Mouse (Mus musculus): ENCODE data around the gene 2300002M23Rik. TPM values are rescaled to one million over a fixed set of nuclear protein-coding genes. Genes with fewer than 3 reads are reported as not detected.
A peak's percentile ranks its signal among the peaks of the same experiment; 100 is the strongest.

2300002M23Rik gene
- polyA plus RNA-seq, 1 experiment: not detected

DNA sequence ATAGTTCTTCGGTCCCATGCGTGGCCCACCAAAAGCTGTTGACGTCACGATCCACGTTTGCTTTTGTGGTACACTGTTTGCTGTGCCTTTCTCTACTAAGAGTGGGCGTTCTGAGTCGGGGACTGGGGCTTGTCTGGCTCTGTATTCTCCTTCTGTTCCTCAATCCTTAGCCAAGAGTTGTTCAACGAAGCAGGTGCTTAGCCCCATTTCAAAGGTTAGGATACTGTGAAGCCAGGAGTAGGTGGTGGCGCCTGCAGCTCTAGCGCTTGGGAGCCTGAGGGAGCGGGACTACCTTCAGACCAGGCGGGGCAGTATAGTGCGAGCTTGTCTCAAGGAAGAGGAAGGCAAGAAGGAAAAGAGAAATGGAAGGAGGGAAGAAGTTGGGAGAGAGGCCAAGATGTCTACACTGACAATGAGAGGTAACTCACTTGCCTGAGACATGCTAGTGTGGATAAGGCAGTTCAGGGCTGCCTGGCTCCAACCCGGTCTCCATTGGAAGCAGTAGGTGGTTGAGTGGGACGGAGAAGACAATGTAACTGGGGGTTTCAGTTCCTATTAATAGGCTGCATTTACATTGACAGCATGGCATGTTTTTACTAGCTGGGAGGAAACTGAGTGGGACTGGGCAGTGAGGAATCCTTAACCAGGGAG lies 24.4 kb upstream of the 2300002M23Rik start:
- Histone ChIP-seq H3K27me3 (replicated peaks) (peaks cover 49% of the 10 kb centered on the region), H3K9me3 (peaks cover 5% of the 10 kb centered on the region), H3K36me3 (replicated peaks; ENCODE audit: low read length) (no peaks in the 10 kb centered on the region), H3K4me1 (peaks cover 15% of the 10 kb centered on the region), H3K4me3 (replicated peaks) (no peak overlapping the region)
- TF ChIP-seq FLI1 (IDR thresholded peaks at IDR 0.05; ENCODE audit: low read length) (no peak), GATA1 (IDR thresholded peaks at IDR 0.05; ENCODE audit: borderline replicate concordance, low read length) (no peak)

DNA sequence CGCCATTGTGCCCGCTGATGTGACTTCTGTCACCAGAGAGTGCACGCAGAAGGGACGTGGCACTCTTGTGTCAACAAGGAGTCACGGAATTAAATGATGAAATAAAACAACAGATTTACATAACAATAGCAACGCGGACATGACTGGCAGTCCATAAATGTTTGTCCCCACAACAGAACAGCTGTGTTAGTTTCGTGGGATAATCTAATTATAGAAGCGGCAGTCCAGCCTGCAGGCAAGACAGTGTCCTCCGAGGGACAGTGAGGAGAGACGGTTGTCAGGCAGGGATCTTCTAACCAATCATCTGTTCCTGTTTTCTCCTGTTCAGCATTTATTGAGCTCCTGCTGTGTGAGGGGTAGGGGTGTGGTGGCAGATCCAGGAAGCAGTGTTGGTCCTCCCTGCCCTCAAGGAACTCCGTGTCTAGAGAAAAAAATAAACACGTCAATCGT lies 23.8 kb upstream of the 2300002M23Rik start:
- Histone ChIP-seq H3K36me3 (replicated peaks; ENCODE audit: low read length) (no peaks in the 10 kb centered on the region), H3K4me3 (replicated peaks) (no peak overlapping the region), H3K9me3 (peaks cover 1% of the 10 kb centered on the region), H3K27me3 (replicated peaks) (peaks cover 50% of the 10 kb centered on the region), H3K4me1 (peaks cover 15% of the 10 kb centered on the region)
- TF ChIP-seq GATA1 (IDR thresholded peaks at IDR 0.05; ENCODE audit: borderline replicate concordance, low read length): no peak

- no peak for TF ChIP-seq FLI1 (IDR thresholded peaks at IDR 0.05; ENCODE audit: low read length)
- TF ChIP-seq GATA1 (IDR thresholded peaks at IDR 0.05; ENCODE audit: borderline replicate concordance, low read length): no peak
- Histone ChIP-seq H3K36me3 (replicated peaks; ENCODE audit: low read length) (no peaks in the 10 kb centered on the region), H3K4me3 (replicated peaks) (peak overlapping the region; percentile 26), H3K27me3 (replicated peaks) (peaks cover 54% of the 10 kb centered on the region), H3K9me3 (no peaks in the 10 kb centered on the region), H3K4me1 (peaks cover 15% of the 10 kb centered on the region)
These were observed 23.2 kb upstream of the 2300002M23Rik start for GRCm38 (mm10) chr17:35544001-35544400.

- Histone ChIP-seq H3K9me3 (no peaks in the 10 kb centered on the region), H3K36me3 (replicated peaks; ENCODE audit: low read length) (no peaks in the 10 kb centered on the region), H3K4me1 (peaks cover 20% of the 10 kb centered on the region), H3K27me3 (replicated peaks) (peaks cover 53% of the 10 kb centered on the region), H3K4me3 (replicated peaks) (no peak overlapping the region)
- TF ChIP-seq GATA1 (IDR thresholded peaks at IDR 0.05; ENCODE audit: borderline replicate concordance, low read length) (no peak), FLI1 (IDR thresholded peaks at IDR 0.05; ENCODE audit: low read length) (no peak)
These were observed 22.6 kb upstream of the 2300002M23Rik start for GRCm38 (mm10) chr17:35544680-35545079.

GRCm38 (mm10) chr17:35547465-35547864 lies 19.8 kb upstream of the 2300002M23Rik start:
- TF ChIP-seq GATA1 (IDR thresholded peaks at IDR 0.05; ENCODE audit: borderline replicate concordance, low read length): no peak
- no peak for TF ChIP-seq FLI1 (IDR thresholded peaks at IDR 0.05; ENCODE audit: low read length)
- Histone ChIP-seq H3K9me3 (no peaks in the 10 kb centered on the region), H3K4me1 (peaks cover 21% of the 10 kb centered on the region), H3K36me3 (replicated peaks; ENCODE audit: low read length) (no peaks in the 10 kb centered on the region), H3K27me3 (replicated peaks) (peaks cover 68% of the 10 kb centered on the region), H3K4me3 (replicated peaks) (no peak overlapping the region)

DNA sequence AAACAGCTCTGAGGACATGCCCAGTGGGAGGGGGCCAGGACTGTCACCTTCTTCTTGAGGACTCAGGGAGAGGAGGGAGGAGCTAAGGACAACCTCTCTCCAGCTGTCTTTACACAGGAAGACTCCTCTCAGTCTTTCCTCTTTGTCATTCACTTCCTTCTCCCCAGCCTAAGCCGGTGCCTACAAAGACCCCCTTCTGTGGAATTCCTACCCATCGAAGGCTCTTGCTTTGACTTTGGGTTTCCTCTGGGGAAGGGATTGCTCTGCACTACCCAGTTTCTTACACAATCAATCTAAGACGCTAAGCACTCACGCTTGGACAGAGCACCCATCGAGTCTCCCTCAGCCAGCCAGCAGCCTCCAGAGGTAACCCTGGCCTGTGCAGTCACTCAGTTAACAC lies 18.6 kb upstream of the 2300002M23Rik start:
- Histone ChIP-seq H3K27me3 (replicated peaks) (peaks cover 67% of the 10 kb centered on the region), H3K9me3 (no peaks in the 10 kb centered on the region), H3K4me3 (replicated peaks) (no peak overlapping the region), H3K4me1 (peaks cover 13% of the 10 kb centered on the region), H3K36me3 (replicated peaks; ENCODE audit: low read length) (no peaks in the 10 kb centered on the region)
- TF ChIP-seq FLI1 (IDR thresholded peaks at IDR 0.05; ENCODE audit: low read length) (no peak), GATA1 (IDR thresholded peaks at IDR 0.05; ENCODE audit: borderline replicate concordance, low read length) (no peak)

GRCm38 (mm10) chr17:35549437-35550142 lies 17.7 kb upstream of the 2300002M23Rik start:
- peaks cover 7% of the 10 kb centered on the region for H3K4me1 ChIP-seq
- no peaks in the 10 kb centered on the region for H3K36me3 ChIP-seq (replicated peaks; ENCODE audit: low read length)
- H3K9me3 ChIP-seq: peaks cover 7% of the 10 kb centered on the region
- TF ChIP-seq GATA1 (IDR thresholded peaks at IDR 0.05; ENCODE audit: borderline replicate concordance, low read length) (no peak), FLI1 (IDR thresholded peaks at IDR 0.05; ENCODE audit: low read length) (no peak)
- H3K27me3 ChIP-seq (replicated peaks): peaks cover 71% of the 10 kb centered on the region
- peak overlapping the region; percentile 59 for H3K4me3 ChIP-seq (replicated peaks)

GRCm38 (mm10) chr17:35550143-35550494 lies 17.1 kb upstream of the 2300002M23Rik start:
- H3K4me3 ChIP-seq (replicated peaks): no peak overlapping the region
- no peak for TF ChIP-seq GATA1 (IDR thresholded peaks at IDR 0.05; ENCODE audit: borderline replicate concordance, low read length)

DNA sequence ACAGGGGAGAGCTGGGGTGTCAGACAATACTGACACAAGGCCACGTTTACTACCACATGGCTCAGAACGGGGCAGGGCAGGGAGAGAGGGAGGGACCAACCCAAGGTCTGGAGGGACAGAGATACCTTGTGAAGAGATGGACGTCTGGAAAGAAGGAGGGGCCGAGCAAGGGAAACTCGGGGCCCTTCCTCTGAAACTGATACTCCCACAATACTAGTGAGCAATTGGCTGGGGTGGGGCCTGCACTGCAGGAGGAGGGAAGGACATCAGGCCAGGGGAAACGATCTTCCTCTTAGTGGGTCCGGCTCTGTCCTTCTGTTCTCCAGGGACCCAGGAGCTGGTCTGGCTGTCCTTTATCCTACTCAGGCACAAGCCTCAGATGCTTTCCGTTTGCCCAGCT lies 16.4 kb upstream of the 2300002M23Rik start:
- H3K4me1 ChIP-seq: peaks cover 7% of the 10 kb centered on the region
- peaks cover 72% of the 10 kb centered on the region for H3K27me3 ChIP-seq (replicated peaks)
- peaks cover 19% of the 10 kb centered on the region for H3K9me3 ChIP-seq
- TF ChIP-seq FLI1 (IDR thresholded peaks at IDR 0.05; ENCODE audit: low read length): no peak
- no peak for TF ChIP-seq GATA1 (IDR thresholded peaks at IDR 0.05; ENCODE audit: borderline replicate concordance, low read length)
- no peaks in the 10 kb centered on the region for H3K36me3 ChIP-seq (replicated peaks; ENCODE audit: low read length)
- H3K4me3 ChIP-seq (replicated peaks): no peak overlapping the region

More at GRCm38 (mm10) chr17:35550143-35550494, 17.1 kb upstream of the 2300002M23Rik start:
- Histone ChIP-seq H3K36me3 (replicated peaks; ENCODE audit: low read length) (no peaks in the 10 kb centered on the region), H3K9me3 (peaks cover 12% of the 10 kb centered on the region), H3K4me1 (peaks cover 7% of the 10 kb centered on the region), H3K27me3 (replicated peaks) (peaks cover 71% of the 10 kb centered on the region)

DNA sequence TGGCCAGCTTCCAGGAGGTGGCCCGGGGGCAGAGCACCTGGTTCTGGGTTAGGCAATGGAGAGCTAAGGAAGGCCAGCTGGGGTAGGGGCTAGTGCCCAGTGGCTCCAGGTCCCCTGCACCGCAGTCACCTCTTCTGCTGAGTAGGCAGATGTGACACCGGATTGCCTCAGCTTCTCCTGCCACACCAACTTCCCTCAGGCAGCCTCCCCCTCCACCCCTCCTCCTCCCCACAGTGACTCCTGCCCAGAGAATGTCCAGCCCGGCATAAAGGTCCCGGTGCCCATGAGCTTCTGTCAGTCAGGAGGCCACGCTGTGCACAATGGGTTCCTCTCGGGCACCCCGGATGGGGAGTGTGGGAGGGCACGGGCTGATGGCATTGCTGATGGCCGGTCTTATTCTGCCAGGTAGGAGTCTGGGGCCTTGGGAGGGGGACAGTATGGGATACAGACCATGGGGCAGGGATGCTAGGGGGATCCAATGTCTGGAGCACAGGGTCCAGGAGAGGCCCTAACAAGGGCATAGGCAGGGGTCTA lies 15.3 kb upstream of the 2300002M23Rik start, which contains the start of gene Cdsn:
TSS of gene Cdsn (plus strand) at position 248 of the 534 bp plus-strand sequence.
- H3K27me3 ChIP-seq (replicated peaks): peaks cover 67% of the 10 kb centered on the region
- TF ChIP-seq FLI1 (IDR thresholded peaks at IDR 0.05; ENCODE audit: low read length): no peak
- no peak for TF ChIP-seq GATA1 (IDR thresholded peaks at IDR 0.05; ENCODE audit: borderline replicate concordance, low read length)
- H3K4me3 ChIP-seq (replicated peaks): no peak within 1 kb of the TSS
- H3K4me1 ChIP-seq: peaks cover 7% of the 10 kb centered on the region
- no peaks in the 10 kb centered on the region for H3K36me3 ChIP-seq (replicated peaks; ENCODE audit: low read length)
- H3K9me3 ChIP-seq: peaks cover 30% of the 10 kb centered on the region
